Mouse (Mus musculus) heart, embryonic 11.5 days (tissue): ENCODE data around the gene Olfr1432. TPM values are rescaled to one million over a fixed set of nuclear protein-coding genes. Genes with fewer than 3 reads are reported as not detected.
"Not testable (repeated sequence)": the region's sequence is repeated elsewhere in the genome, so short reads cannot be mapped to it uniquely, and the experiment has no call there.

Experiments
- ATAC-seq: fragments of 200-750 bp; cut with Nextera tagmentation; replicated peaks from 2 replicates; pipeline ENCODE4 v1.8.0; 2017; ENCODE audit warnings: moderate library complexity; ENCODE audit not compliant: insufficient number of reproducible peaks, low FRiP score, low TSS enrichment
- H3K27ac ChIP-seq: fragments of 300-500 bp; sonication (generic); 2 replicates; pipeline ENCODE4 v1.5.1; 2014; ENCODE audit warnings: mild to moderate bottlenecking, low read depth, low read length
- H3K27me3 ChIP-seq: fragments of 300-500 bp; sonication (generic); 2 replicates; pipeline ENCODE4 v1.6.1; 2014; ENCODE audit warnings: mild to moderate bottlenecking, low read length, mixed read lengths; ENCODE audit not compliant: control insufficient read depth, insufficient read depth
- H3K36me3 ChIP-seq: fragments of 300-500 bp; sonication (generic); 2 replicates; pipeline ENCODE4 v1.6.1; 2014; ENCODE audit warnings: mild to moderate bottlenecking, low read length, moderate library complexity, mixed read lengths; ENCODE audit not compliant: control insufficient read depth, insufficient read depth
- H3K4me1 ChIP-seq: fragments of 300-500 bp; sonication (generic); 2 replicates; pipeline ENCODE4 v1.6.1; 2014; ENCODE audit warnings: low read length; ENCODE audit not compliant: control insufficient read depth, insufficient read depth
- H3K4me2 ChIP-seq: fragments of 300-500 bp; sonication (generic); 2 replicates; pipeline ENCODE4 v1.6.1; 2014; ENCODE audit warnings: mild to moderate bottlenecking, moderate library complexity
- H3K4me3 ChIP-seq: fragments of 300-500 bp; sonication (generic); 2 replicates; pipeline ENCODE4 v1.5.1; 2014; ENCODE audit warnings: low read depth, low read length
- H3K9ac ChIP-seq: fragments of 300-500 bp; sonication (generic); 2 replicates; pipeline ENCODE4 v1.6.1; 2014; ENCODE audit warnings: mild to moderate bottlenecking, low read depth, low read length, moderate library complexity
- H3K9me3 ChIP-seq: fragments of 300-500 bp; sonication (generic); replicated peaks from 2 replicates; pipeline ENCODE4 v1.6.1; 2016; ENCODE audit warnings: low read length; ENCODE audit not compliant: control insufficient read depth
- WGBS: fragments of 180-500 bp; shearing (Covaris S2); extraction: QIAGEN DNeasy Blood & Tissue Kit; methylation state at CpG from one replicate; pipeline ENCODE4 v1.1.7; 2014; ENCODE audit not compliant: insufficient replicate concordance; 5-methylcytosine and 5-hydroxymethylcytosine counted together
- polyA plus RNA-seq: library from polyadenylated mRNA; unstranded; fragments of >200 nt; fragmentation: Nextera tagmentation; extraction: Ambion mirVana; gene quantifications from 2 replicates; pipeline ENCODE4 v1.2.1, GENCODE M21; 2014

The Olfr1432 gene
- not detected in 2 replicates for polyA plus RNA-seq

- H3K27ac ChIP-seq, H3K9ac ChIP-seq, ATAC-seq, H3K9me3 ChIP-seq, H3K4me2 ChIP-seq, H3K4me1 ChIP-seq, H3K27me3 ChIP-seq, H3K36me3 ChIP-seq, H3K4me3 ChIP-seq: not testable (repeated sequence)
These were observed at the start of gene Olfr1432 for GRCm38 (mm10) chr19:12232496-12232895. TSS of gene Olfr1432 (minus strand) at chr19:12232596.

GRCm38 (mm10) chr19:12279554-12279953 lies 47.2 kb upstream of the Olfr1432 start, which contains the start of gene Olfr1434:
TSS of gene Olfr1434 (plus strand) at chr19:12279854.
- WGBS: 55% methylated on average over 2 of the region's 2 CpGs
- no peak within 1 kb of the TSS for H3K9ac ChIP-seq
- H3K4me2 ChIP-seq: no peak within 1 kb of the TSS
- no peaks in the 10 kb centered on the region for H3K9me3 ChIP-seq
- no peaks in the 10 kb centered on the region for H3K27me3 ChIP-seq
- H3K4me1 ChIP-seq: no peaks in the 10 kb centered on the region
- no peak within 1 kb of the TSS for H3K4me3 ChIP-seq
- no peak for ATAC-seq
- no peak within 1 kb of the TSS for H3K27ac ChIP-seq
- H3K36me3 ChIP-seq: no peaks in the 10 kb centered on the region

- ATAC-seq: no peak
These were observed 28.3 kb upstream of the Olfr1432 start, which contains the start of gene Olfr235 for GRCm38 (mm10) chr19:12260732-12261131. TSS of gene Olfr235 (plus strand) at chr19:12261032.

GRCm38 (mm10) chr19:12241559-12241958 lies 9.2 kb upstream of the Olfr1432 start, which contains the start of gene Olfr262:
TSS of gene Olfr262 (minus strand) at chr19:12241659.
- no peak within 1 kb of the TSS for H3K4me3 ChIP-seq
- H3K27ac ChIP-seq: no peak within 1 kb of the TSS
- WGBS: 86% methylated on average over 1 of the region's 1 CpGs
- H3K27me3 ChIP-seq: no peaks in the 10 kb centered on the region
- H3K4me1 ChIP-seq: no peaks in the 10 kb centered on the region
- no peak within 1 kb of the TSS for H3K4me2 ChIP-seq
- no peaks in the 10 kb centered on the region for H3K9me3 ChIP-seq
- no peak for ATAC-seq
- no peaks in the 10 kb centered on the region for H3K36me3 ChIP-seq
- no peak within 1 kb of the TSS for H3K9ac ChIP-seq

More at GRCm38 (mm10) chr19:12260732-12261131, 28.3 kb upstream of the Olfr1432 start, which contains the start of gene Olfr235:
- no peaks in the 10 kb centered on the region for H3K9me3 ChIP-seq
- H3K9ac ChIP-seq: no peak within 1 kb of the TSS
- no peaks in the 10 kb centered on the region for H3K36me3 ChIP-seq
- H3K4me3 ChIP-seq: no peak within 1 kb of the TSS
- no peak within 1 kb of the TSS for H3K27ac ChIP-seq
- no peaks in the 10 kb centered on the region for H3K4me1 ChIP-seq
- no peaks in the 10 kb centered on the region for H3K27me3 ChIP-seq
- 71% methylated on average over 1 of the region's 1 CpGs for WGBS
- no peak within 1 kb of the TSS for H3K4me2 ChIP-seq

- Histone ChIP-seq H3K4me3 (no peak within 1 kb of the TSS), H3K36me3 (no peaks in the 10 kb centered on the region), H3K27ac (no peak within 1 kb of the TSS), H3K4me2 (no peak within 1 kb of the TSS), H3K9me3 (no peaks in the 10 kb centered on the region), H3K9ac (no peak within 1 kb of the TSS), H3K4me1 (no peaks in the 10 kb centered on the region), H3K27me3 (no peaks in the 10 kb centered on the region)
- WGBS: 65% methylated on average over 1 of the region's 1 CpGs
- ATAC-seq: no peak
These were observed 32.1 kb downstream of the Olfr1432 start, which contains the start of gene Olfr1431 for GRCm38 (mm10) chr19:12200334-12200733. TSS of gene Olfr1431 (plus strand) at chr19:12200634.

GRCm38 (mm10) chr19:12199076-12199475 lies 33.3 kb downstream of the Olfr1432 start:
- H3K9me3 ChIP-seq, H3K4me3 ChIP-seq, H3K27ac ChIP-seq, H3K4me2 ChIP-seq, H3K27me3 ChIP-seq, H3K36me3 ChIP-seq, H3K4me1 ChIP-seq, ATAC-seq, H3K9ac ChIP-seq: not testable (repeated sequence)
- 76% methylated on average over 4 of the region's 4 CpGs for WGBS

Other genes with a start within 250 kb of the Olfr1432 start
- gene Olfr1423, start 191.3 kb downstream of the Olfr1432 start, polyA plus RNA-seq: not detected in 2 replicates
- not detected in 2 replicates for gene Olfr1424, start 169.9 kb downstream of the Olfr1432 start, polyA plus RNA-seq
- not detected in 2 replicates for gene Olfr1425, start 154.9 kb downstream of the Olfr1432 start, polyA plus RNA-seq
- gene Olfr1426, start 140.6 kb downstream of the Olfr1432 start, polyA plus RNA-seq: not detected in 2 replicates
- not detected in 2 replicates for gene Olfr1427, start 129.3 kb downstream of the Olfr1432 start, polyA plus RNA-seq
- gene Olfr1428, start 116.7 kb downstream of the Olfr1432 start, polyA plus RNA-seq: not detected in 2 replicates
- gene Olfr76, start 109.4 kb downstream of the Olfr1432 start, polyA plus RNA-seq: not detected in 2 replicates
- gene Olfr1555-ps1, start 62.5 kb downstream of the Olfr1432 start, polyA plus RNA-seq: not detected in 2 replicates
- gene Olfr1431, start 32.0 kb downstream of the Olfr1432 start, polyA plus RNA-seq: not detected in 2 replicates
- not detected in 2 replicates for gene Olfr262, start 9.1 kb upstream of the Olfr1432 start, polyA plus RNA-seq
- gene Olfr235, start 28.4 kb upstream of the Olfr1432 start, polyA plus RNA-seq: not detected in 2 replicates
- not detected in 2 replicates for gene Olfr1434, start 47.3 kb upstream of the Olfr1432 start, polyA plus RNA-seq
- not detected in 2 replicates for gene Olfr1436, start 66.5 kb upstream of the Olfr1432 start, polyA plus RNA-seq
- gene Olfr1437, start 92.5 kb upstream of the Olfr1432 start, polyA plus RNA-seq: not detected in 2 replicates
- gene Olfr1438-ps1, start 103.3 kb upstream of the Olfr1432 start, polyA plus RNA-seq: not detected in 2 replicates
- gene Olfr1440, start 154.7 kb upstream of the Olfr1432 start, polyA plus RNA-seq: not detected in 2 replicates
- gene Olfr1441, start 184.8 kb upstream of the Olfr1432 start, polyA plus RNA-seq: not detected in 2 replicates
- not detected in 2 replicates for gene Pfpl, start 195.3 kb upstream of the Olfr1432 start, polyA plus RNA-seq
- 0.28 and 0.56 TPM in 2 replicates for gene Mpeg1, start 228.2 kb upstream of the Olfr1432 start, polyA plus RNA-seq